Mouse (Mus musculus) regulatory T cell (primary cell): ENCODE results near the gene Medag.

Experiments used
- in situ Hi-C: fragments of 300-600 bp; cut with MboI, MseI; formaldehyde crosslinking; loops from one replicate; pipeline ENCODE4 v1.15.1; 2025; ENCODE audit warnings: high pct_unique_total_duplicates

The Medag gene

GRCm38 (mm10) chr5:149411509-149412193, at the start of gene Medag:
TSS of gene Medag (plus strand) at chr5:149411749.
- in situ Hi-C loops, result no loop called here

DNA sequence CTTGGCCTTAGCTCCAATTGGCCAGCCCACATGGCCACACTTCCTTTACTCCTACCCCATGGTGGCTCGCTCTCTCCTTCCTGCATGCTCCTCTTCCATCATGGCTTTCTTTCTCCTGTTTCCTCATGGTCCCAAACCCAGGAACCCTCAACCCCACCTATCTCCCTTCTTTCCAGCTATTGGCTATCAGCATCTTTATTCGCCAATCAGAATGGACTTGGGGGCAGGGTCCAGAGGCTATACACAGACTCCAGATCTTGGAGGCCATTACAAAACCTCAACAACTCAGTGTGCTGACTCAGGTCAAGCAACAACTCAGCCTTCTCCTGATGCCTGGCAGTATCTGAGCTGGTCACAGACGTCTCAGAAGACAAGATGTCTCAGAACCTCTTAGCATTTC, 48.9 kb upstream of the Medag start:
- in situ Hi-C loops, result no loop called here

DNA sequence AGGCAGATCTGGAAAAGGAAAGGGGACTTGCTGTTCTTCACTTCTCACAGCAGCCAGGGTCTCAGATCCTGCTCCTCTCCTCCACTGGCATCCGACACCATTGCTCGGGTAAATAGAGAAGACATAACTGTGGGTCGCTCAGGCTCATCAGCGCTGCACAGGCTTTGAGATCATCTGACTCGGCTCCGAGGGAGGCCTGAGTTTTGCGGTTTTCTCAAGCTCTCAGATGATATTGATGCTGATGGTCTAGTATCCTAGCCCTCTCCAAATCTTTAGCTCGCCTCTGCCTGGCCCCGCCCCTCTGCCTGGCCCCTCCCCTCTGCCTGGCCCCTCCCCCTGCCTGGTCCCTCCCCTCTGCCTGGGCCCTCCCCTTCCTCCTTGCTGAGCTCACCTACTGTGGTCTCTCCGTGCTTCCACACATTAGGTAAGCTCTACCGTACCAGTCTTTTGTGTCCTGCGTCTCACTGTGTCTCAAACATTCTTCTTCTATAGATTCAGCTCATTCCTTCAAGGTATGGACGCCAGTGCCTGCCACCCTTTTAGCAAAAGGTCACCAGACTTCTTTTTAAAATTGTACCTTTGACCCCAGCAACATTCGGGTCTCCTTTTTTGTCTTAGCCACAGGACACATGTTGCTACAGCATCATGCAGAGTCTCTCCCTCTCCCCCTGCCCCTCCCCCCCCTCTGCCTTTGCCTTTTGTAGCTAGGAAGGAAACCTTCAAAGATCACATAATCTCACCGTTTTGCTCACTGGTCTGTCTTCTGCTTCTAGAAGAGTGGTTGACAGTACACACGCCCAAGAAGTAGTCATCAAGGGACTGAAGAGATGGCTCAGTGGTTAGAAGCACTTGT, 47.4 kb upstream of the Medag start:
- in situ Hi-C loops, result no loop called here

- in situ Hi-C loops, result no loop called here
These were observed 44.5 kb upstream of the Medag start for GRCm38 (mm10) chr5:149367011-149367410.

DNA sequence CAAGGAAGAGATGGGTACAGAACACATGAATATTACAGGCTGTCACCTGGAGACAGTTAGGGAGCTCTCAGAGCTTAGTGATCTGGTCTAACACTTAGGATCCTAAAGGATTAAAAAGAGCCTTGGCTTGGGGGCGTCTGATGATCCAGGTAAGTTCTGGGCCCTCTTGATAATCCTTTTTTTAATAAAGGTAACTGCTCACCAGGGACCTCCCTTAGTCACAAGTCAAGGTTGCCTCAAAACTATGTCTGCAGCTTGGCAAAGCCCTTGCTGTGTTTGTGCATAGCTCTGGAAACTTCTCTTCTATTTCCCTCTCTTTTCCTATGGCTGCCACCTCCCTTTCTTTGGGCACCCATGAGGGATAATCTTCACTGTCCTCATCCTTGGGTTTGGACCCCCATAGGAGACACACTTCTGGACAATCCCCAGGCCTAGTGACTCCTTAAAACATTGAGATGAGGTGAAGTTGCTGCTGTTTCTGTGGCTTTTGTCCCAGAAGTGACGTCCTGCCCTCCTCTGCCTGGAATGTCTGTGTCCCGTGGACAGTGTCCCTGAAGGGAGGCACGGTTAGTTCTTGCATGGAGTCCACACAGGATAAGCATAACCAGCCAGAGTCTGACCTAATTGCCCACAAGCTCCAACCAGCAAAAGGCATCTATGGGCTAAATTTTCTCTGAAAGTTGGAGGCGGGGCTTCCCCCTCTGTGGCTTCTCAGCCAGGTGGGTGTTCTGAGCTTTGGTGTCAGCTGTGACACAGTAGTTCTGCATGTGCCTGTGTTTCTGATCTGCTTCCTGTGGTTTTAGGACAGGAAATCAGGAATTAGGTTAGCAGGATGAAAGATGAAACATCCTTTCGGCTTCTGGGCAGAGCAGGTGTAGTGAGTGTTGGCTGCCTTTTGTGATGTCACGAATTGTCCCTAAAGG, 43.7 kb upstream of the Medag start:
- in situ Hi-C loops, result no loop called here

GRCm38 (mm10) chr5:149368575-149369312, 42.8 kb upstream of the Medag start:
- in situ Hi-C loops, result no loop called here

DNA sequence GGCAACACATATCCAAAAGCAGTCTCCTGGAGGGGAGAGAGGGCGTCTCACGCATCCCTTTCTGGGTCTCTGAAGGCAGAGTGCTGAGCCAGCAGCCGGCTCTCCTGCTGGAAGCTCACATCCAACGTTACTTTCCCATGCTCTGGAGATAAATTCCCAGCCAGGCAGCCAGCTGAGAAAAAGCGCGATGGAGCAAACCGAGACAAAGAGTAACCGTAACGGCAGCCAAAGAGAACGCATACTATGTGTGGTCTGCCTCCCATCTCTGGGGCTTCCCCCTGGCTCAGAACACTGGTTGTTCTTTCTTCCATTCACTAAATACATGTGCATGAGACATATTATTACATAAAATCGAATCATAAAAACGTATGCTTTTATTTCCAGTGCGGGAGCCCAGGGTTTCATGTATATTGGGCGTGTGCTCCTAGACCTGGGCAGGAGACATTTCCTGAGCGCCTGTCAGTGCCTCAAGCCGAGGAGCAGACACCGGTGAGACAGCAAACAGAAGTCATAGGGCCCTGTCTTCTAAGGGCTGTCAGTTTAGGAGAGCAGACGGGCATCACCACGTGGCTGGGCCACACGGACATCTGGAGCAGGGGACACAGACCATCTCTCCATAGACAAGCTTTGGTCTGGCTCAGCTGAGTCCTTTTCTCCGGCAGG, 42.0 kb upstream of the Medag start:
- in situ Hi-C loops, result no loop called here

- in situ Hi-C loops, result no loop called here
These were observed 39.5 kb upstream of the Medag start for GRCm38 (mm10) chr5:149372018-149372417.

- in situ Hi-C loops, result no loop called here
These were observed 38.3 kb upstream of the Medag start for GRCm38 (mm10) chr5:149373224-149373623.

DNA sequence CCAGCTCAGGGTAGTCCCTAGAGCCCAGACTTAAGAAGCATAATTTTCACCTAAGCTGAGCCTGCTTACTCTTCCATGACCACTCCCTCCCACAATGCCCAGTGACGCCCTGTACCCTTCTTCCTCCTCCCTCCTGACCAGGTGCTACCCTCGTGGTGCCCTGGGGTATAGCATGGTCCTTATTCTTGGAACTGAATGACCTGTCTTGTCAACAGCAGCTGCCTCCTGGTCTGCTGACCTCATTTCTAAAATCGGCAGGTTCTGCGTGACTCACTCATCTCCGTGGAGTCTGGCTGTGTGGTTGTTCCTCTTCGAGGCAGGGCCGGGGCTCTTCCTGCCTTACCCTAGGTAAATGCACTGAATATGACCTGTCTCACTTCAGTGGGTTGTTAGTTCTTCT, 37.5 kb upstream of the Medag start:
- in situ Hi-C loops, result no loop called here

DNA sequence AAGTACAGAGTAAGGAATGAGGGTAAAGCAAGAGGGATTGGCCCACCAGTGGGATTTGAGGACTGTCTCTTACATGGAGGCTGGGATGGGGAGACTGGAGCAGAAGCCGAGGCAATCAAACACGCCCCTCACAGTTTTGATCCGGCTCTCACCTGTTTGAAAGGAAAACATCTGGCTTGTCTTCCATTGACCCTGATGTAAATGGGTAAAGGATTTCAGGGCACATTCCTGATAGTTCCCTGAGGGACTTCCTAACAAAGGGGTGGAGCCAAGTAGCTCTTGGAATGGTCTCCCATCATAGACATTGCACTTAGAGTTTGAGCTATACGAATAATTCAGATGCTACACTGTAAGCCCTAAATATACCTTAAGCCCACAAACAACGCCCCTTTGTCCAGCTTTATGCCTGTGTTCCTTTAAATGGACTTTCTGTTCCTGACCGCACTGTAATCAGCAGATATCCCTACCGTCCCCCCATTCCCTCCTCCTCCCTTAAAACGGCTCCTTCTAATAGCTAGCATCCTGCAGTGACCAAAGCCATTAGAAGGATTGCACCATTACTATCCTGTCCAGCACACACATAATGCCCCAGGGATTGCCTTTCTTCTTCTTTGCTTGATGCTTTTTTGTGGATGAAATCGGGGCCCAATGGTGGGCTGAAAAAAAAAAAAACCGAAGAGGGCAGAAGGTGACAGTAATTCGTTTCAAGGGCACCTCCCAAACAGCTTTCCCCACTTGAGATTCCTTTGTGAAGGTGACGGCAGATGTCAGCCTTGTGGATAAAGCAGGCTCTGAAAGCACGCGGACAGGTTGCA, 36.3 kb upstream of the Medag start:
- in situ Hi-C loops, result no loop called here

GRCm38 (mm10) chr5:149375889-149376212, 35.7 kb upstream of the Medag start:
- in situ Hi-C loops, result no loop called here

GRCm38 (mm10) chr5:149376367-149376766, 35.2 kb upstream of the Medag start:
- in situ Hi-C loops, result no loop called here

GRCm38 (mm10) chr5:149377253-149377652, 34.3 kb upstream of the Medag start:
- in situ Hi-C loops, result no loop called here

- in situ Hi-C loops, result no loop called here
These were observed 33.0 kb upstream of the Medag start for GRCm38 (mm10) chr5:149378566-149378965.

DNA sequence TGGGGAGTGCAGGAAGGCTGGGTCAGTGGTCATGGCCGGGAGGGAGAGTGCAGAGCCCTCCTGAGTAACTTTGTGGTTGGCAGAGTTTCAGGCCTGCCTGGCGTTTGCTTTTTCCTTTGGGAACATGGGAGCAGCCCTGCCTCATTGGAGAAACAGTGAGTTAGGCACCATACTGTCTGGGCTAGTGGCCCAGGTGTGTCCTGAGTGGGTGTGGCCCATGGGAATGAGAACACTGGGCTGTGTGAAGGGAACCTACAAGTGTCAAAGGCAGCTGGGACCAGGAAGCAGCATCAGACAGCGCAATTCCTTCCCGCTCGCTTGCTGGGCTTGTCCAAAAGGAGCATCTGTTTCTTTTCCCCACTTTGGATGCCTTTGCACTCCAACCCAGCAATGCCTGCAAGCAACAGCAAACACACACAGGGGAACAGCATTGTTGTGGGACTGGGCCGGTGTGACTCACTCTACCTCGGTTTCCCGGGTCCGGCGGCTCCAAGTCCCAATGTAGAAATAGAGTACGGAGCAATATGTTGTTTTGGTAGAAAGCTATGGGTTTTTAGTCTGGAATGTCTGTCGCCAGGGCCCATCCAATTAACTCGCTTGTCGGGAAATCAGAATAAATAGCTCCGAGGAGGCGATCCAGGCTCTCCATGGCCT, 32.3 kb upstream of the Medag start:
- in situ Hi-C loops, result no loop called here

DNA sequence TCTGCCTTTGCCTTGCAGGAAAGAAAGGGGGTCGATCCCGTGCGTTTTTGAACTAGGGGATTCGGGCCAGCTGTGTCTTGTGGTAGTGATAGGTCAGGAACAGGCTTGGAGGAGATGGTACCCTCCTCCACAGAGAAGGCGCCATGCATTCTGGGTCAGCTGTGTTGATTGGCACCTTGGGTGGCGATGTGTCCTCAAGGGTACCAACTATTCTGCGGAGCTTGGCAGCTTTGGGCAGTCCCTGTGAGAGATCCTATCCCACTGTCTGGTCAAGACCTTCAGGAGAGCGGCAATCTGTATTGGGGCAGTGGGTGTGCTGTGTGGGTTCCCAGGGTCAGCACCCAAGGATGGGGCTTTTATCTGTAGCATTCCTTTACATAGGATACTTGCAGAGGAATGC, 31.7 kb upstream of the Medag start:
- in situ Hi-C loops, result no loop called here

- in situ Hi-C loops, result no loop called here
These were observed 31.1 kb upstream of the Medag start for GRCm38 (mm10) chr5:149380388-149380916.

DNA sequence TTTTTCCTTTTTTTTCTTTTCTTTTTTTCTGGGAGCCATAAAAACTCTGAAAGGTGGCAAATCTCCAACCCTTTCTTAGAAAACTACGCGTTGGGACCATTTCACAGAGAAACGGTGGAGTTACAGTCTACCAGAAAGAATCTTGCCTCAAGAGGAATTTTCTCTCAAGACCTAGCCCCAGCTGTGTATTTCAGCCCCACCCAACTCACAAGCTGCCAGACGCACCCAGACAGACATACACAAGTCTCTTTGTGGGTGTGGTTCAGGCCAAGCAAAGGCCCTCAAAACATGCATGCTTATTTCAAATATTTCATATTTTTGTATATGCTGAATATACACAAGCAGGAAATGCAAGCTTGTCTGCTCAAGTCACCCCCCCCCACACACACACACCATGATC, 29.6 kb upstream of the Medag start:
- in situ Hi-C loops, result no loop called here
